Mouse (Mus musculus): ENCODE results near the gene Naa20.
"Not testable (repeated sequence)": the region's sequence is repeated elsewhere in the genome, so short reads cannot be mapped to it uniquely, and the experiment has no call there.

Gene Naa20

GRCm38 (mm10) chr2:145882398-145882797 lies 19.5 kb upstream of the Naa20 start:
- in situ Hi-C loops (cut with MboI; ENCODE audit: low pct_unique_long_range_greater_than_20kb in 1 of 2, low sequenced_read_pairs in 2 of 2, unreplicated experiment in 1 of 2), result loop anchor here in 1 of 2 experiments (10.0 kb wide), 1 partner anchor 188 kb away; no protein-coding TSS in a partner anchor

- in situ Hi-C loops (cut with MboI; ENCODE audit: low pct_unique_long_range_greater_than_20kb in 1 of 2, low sequenced_read_pairs in 2 of 2, unreplicated experiment in 1 of 2), result loop anchor here in 1 of 2 experiments (10.0 kb wide), 1 partner anchor 189 kb away; no protein-coding TSS in a partner anchor
These were observed 17.6 kb upstream of the Naa20 start for GRCm38 (mm10) chr2:145884036-145884912.

- in situ Hi-C loops (cut with MboI; ENCODE audit: low pct_unique_long_range_greater_than_20kb in 1 of 2, low sequenced_read_pairs in 2 of 2, unreplicated experiment in 1 of 2), result loop anchor here in 1 of 2 experiments (10.0 kb wide), 1 partner anchor 190 kb away; no protein-coding TSS in a partner anchor
These were observed 16.8 kb upstream of the Naa20 start for GRCm38 (mm10) chr2:145884913-145885785.

GRCm38 (mm10) chr2:145887937-145888765 lies 13.7 kb upstream of the Naa20 start:
- in situ Hi-C loops (cut with MboI; ENCODE audit: low pct_unique_long_range_greater_than_20kb in 1 of 2, low sequenced_read_pairs in 2 of 2, unreplicated experiment in 1 of 2), result loop anchor here in 1 of 2 experiments (10.0 kb wide), 1 partner anchor 193 kb away; no protein-coding TSS in a partner anchor

GRCm38 (mm10) chr2:145888766-145889480 lies 13.0 kb upstream of the Naa20 start:
- in situ Hi-C loops (cut with MboI; ENCODE audit: low pct_unique_long_range_greater_than_20kb in 1 of 2, low sequenced_read_pairs in 2 of 2, unreplicated experiment in 1 of 2), result loop anchor here in 1 of 2 experiments (10.0 kb wide), 1 partner anchor 194 kb away; no protein-coding TSS in a partner anchor

- in situ Hi-C loops (cut with MboI; ENCODE audit: low pct_unique_long_range_greater_than_20kb in 1 of 2, low sequenced_read_pairs in 2 of 2, unreplicated experiment in 1 of 2), result no loop called here
These were observed 11.3 kb upstream of the Naa20 start for GRCm38 (mm10) chr2:145890571-145890970.

GRCm38 (mm10) chr2:145893756-145894155 lies 8.1 kb upstream of the Naa20 start:
- in situ Hi-C loops (cut with MboI; ENCODE audit: low pct_unique_long_range_greater_than_20kb in 1 of 2, low sequenced_read_pairs in 2 of 2, unreplicated experiment in 1 of 2), result no loop called here

- in situ Hi-C loops (cut with MboI; ENCODE audit: low pct_unique_long_range_greater_than_20kb in 1 of 2, low sequenced_read_pairs in 2 of 2, unreplicated experiment in 1 of 2), result no loop called here
These were observed 3.8 kb upstream of the Naa20 start for GRCm38 (mm10) chr2:145898106-145898505.

GRCm38 (mm10) chr2:145900318-145900717 lies 1.6 kb upstream of the Naa20 start:
- in situ Hi-C loops (cut with MboI; ENCODE audit: low pct_unique_long_range_greater_than_20kb in 1 of 2, low sequenced_read_pairs in 2 of 2, unreplicated experiment in 1 of 2), result not testable (repeated sequence)

GRCm38 (mm10) chr2:145903061-145903901 lies 1.4 kb downstream of the Naa20 start:
- in situ Hi-C loops (cut with MboI; ENCODE audit: low pct_unique_long_range_greater_than_20kb in 1 of 2, low sequenced_read_pairs in 2 of 2, unreplicated experiment in 1 of 2), result no loop called here

- in situ Hi-C loops (cut with MboI; ENCODE audit: low pct_unique_long_range_greater_than_20kb in 1 of 2, low sequenced_read_pairs in 2 of 2, unreplicated experiment in 1 of 2), result no loop called here
These were observed 2.2 kb downstream of the Naa20 start for GRCm38 (mm10) chr2:145903983-145904616.

GRCm38 (mm10) chr2:145905156-145905555 lies 3.3 kb downstream of the Naa20 start:
- in situ Hi-C loops (cut with MboI; ENCODE audit: low pct_unique_long_range_greater_than_20kb in 1 of 2, low sequenced_read_pairs in 2 of 2, unreplicated experiment in 1 of 2), result no loop called here

- in situ Hi-C loops (cut with MboI; ENCODE audit: low pct_unique_long_range_greater_than_20kb in 1 of 2, low sequenced_read_pairs in 2 of 2, unreplicated experiment in 1 of 2), result not testable (repeated sequence)
These were observed 4.0 kb downstream of the Naa20 start for GRCm38 (mm10) chr2:145905884-145906283.

GRCm38 (mm10) chr2:145920941-145921650 lies 19.2 kb downstream of the Naa20 start:
- in situ Hi-C loops (cut with MboI; ENCODE audit: low pct_unique_long_range_greater_than_20kb in 1 of 2, low sequenced_read_pairs in 2 of 2, unreplicated experiment in 1 of 2), result no loop called here

- in situ Hi-C loops (cut with MboI; ENCODE audit: low pct_unique_long_range_greater_than_20kb in 1 of 2, low sequenced_read_pairs in 2 of 2, unreplicated experiment in 1 of 2), result no loop called here
These were observed 32.7 kb downstream of the Naa20 start, which contains the start of the genes Cfap61 and Crnkl1 for GRCm38 (mm10) chr2:145934339-145935231. Cfap61 (plus strand) TSS chr2:145934784. Crnkl1 (minus strand) TSS chr2:145935014.
